Mouse (Mus musculus): ENCODE data around the gene Svop.

DNA sequence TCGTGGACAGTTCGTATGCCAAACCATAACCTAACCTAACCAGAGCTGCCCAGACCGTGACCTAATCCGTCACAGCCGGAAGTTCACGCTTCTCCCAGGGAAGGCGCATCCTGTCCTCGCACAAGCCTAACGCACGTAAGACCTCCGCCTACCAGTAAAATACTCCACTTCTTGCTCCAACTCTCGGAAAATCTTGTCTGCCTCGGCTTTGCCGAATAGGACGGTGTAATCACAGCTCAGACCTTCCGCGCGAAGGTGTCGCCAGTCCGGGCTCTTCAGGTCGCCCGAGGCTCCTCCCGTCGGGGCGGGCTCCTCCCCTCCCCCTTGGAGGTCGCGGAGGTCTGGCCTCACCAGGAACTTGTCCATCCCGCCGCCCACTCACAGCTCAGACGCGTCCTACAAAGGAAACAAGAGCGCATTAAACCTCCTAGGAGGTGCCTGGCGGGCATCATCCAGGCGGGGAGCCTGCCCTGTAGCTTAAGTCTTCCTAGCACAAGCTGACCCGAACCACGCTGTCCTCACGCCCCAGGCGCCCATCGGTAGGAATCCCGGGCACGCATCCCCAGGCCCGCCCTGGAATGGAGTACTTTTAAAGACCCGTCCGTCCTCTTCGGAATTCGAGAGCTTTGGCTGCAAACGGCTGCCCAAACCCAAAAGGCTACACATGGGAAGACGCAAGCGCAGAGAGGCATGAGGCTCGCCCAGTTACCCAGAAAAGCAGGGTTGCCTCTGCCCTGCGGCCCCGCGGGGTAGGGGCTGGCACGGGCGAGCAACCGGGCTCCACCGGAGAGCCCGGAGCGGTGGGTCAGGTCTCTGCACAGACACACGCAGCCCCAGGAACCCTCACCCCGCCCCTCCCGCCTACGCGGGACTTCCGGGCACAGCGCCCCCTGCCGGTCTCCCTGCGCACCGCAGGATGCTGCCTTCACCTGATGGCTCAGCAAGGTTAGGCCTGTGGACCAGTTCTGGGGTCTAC lies 36.3 kb upstream of the Svop start, which contains the start of gene Alkbh2:
- TF ChIP-seq CTCF (IDR thresholded peaks at IDR 0.05; ENCODE audit: low read depth) (peak; percentile 98), EP300 (IDR thresholded peaks at IDR 0.05; ENCODE audit: low read depth) (no peak)
